Mouse (Mus musculus) liver, adult 10 weeks (tissue): ENCODE results near the gene Tmem259. TPM values are rescaled to one million over a fixed set of nuclear protein-coding genes. Genes with fewer than 3 reads are reported as not detected.

Experiments used
- polyA plus RNA-seq: library from polyadenylated mRNA; stranded (reverse); fragments of 350-450 nt; fragmentation: Illumina TruSeq; extraction: RNeasy Lipid Tissue Mini Kit (QIAGEN cat#74804); gene quantifications from one replicate; pipeline ENCODE4 v1.2.3, GENCODE M21; 2014; ENCODE audit warnings: low read depth, low replicate concordance

Gene Tmem259
- 1.4 TPM for polyA plus RNA-seq

DNA sequence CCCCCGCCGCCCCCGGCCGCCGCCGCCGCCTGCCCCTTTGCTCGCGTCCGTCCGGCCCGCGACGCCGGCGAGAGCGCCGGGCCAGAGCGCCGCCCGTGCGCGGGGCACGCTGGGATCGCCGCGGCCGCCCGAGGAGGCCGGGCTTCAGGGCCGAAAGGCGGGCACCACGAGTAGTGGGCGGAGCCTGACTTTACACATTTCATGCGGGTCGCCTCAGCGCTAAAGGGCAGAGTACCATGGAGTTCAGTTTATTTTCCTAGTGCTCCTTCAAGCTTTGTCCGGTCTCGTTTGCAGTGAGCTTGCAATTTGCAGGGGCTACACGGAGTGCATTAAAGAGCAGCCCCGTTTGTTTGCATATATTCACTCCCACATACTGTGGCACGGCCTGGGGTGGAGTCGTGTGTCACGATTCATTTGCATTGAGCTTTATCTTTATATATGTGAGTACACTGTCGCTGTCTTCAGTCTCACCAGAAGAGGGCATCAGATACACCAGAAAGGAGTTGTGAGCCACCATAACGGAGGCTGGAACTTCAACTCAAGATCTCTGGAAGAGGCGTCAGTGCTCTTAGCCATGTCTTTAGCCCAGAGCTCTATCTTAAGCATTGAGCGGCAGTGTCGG, at the start of gene Tmem259:
Gene Tmem259, minus strand, starts transcription at position 136 of the 622 bp plus-strand sequence.

GRCm38 (mm10) chr10:80016511-80016910, 32.4 kb upstream of the Tmem259 start, which contains the start of gene Arhgap45:
Gene Arhgap45, plus strand, starts transcription at chr10:80016653.

GRCm38 (mm10) chr10:79996272-79997033, 12.3 kb upstream of the Tmem259 start, which contains the start of gene Abca7:
Gene Abca7, plus strand, starts transcription at chr10:79996494.

GRCm38 (mm10) chr10:79988506-79989271, 4.6 kb upstream of the Tmem259 start, which contains the start of gene Cnn2:
Gene Cnn2, plus strand, starts transcription at chr10:79988584.

DNA sequence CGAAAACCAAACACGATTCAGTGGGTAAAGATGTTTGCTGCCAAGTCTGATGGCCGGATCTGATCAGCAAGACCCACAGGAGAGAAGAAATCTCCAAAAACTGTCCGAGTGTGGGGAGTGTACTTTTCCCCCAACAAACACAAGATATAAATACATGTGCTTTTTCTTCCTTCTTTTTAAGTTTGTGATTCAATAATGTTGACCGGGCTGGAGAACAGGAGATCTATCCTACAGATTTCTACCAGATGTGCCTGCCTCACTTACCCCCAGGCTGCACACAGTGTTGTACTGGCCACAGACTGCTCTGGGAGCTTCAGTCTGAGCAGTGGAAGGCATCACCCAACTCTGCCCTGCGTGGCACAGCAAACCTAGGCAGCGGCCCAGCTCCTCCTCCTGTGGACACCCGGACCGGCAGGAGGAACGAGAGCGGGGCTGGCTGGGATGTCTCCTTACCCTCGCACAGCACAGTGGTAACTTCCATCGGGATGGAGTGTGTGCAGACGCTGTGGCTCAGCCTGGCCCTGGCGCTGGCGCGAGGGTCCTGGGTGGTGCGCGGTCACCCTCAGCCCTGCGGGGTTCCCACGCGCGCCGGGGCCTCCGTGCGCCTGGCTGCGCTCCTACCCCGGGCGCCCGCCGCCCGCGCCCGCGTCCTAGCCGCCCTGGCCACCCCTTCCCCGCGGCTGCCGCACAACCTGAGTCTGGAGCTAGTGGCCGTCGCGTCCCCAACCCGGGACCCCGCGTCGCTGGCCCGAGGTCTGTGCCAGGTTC, 13.5 kb downstream of the Tmem259 start, which contains the start of gene Grin3b:
Gene Grin3b, plus strand, starts transcription at position 301 of the 768 bp plus-strand sequence.

GRCm38 (mm10) chr10:79959847-79960601, 24.1 kb downstream of the Tmem259 start, which contains the start of gene Wdr18:
Gene Wdr18, plus strand, starts transcription at chr10:79960152.

DNA sequence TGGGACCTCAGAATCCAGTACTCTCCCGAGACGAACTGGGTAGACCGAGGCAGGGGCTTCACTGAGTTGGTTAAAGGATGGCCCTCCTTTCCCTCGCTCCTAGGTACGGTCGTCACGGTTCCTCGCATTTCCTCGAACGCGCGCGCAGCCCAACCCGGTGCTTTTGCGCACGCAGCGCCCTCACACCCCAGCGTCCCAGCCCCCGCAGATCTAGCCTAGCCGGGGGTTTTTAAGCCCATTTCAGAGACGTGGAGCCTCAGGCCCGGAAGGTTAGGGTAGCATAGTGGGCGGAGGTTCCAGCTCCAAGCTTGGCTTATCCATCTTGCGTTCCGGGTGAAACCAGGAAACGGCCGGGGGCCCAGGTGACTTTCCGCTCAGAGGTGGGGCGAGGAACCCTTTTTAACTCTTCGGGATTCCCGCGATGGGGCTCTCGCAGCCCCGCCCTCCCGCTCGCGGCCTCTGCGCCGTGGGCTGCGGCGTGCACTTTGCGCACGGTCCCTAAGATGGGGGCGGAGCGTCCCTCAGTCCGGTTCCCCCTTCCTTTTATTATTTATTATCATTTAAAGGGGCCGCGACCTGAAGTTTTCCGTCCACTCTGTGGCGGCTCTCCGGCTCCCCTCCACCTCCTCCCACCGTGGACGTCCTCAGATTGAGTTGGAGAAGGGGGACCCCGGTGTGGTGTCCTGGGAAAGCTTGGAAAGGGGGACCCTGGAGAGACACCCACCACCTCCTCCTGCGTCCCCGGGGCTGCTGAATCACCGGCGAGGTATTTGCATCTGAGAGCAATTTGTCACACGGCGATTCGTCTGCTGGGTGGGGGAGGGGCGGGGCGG, 57.4 kb downstream of the Tmem259 start, which contains the start of gene Arid3a:
Gene Arid3a, plus strand, starts transcription at position 553 of the 833 bp plus-strand sequence.

Other genes with a start within 250 kb of the Tmem259 start
- gene Polrmt, start 237.7 kb downstream of the Tmem259 start, polyA plus RNA-seq, result 4.2 TPM
- not detected for gene Fgf22, start 229.3 kb downstream of the Tmem259 start, polyA plus RNA-seq
- gene Rnf126, start 217.4 kb downstream of the Tmem259 start, polyA plus RNA-seq, result 0.93 TPM
- not detected for gene Fstl3, start 207.1 kb downstream of the Tmem259 start, polyA plus RNA-seq
- not detected for gene Prss57, start 193.4 kb downstream of the Tmem259 start, polyA plus RNA-seq
- gene Palm, start 190.8 kb downstream of the Tmem259 start, polyA plus RNA-seq, result not detected
- gene Misp, start 163.3 kb downstream of the Tmem259 start, polyA plus RNA-seq, result not detected
- gene Ptbp1, start 129.9 kb downstream of the Tmem259 start, polyA plus RNA-seq, result 29.0 TPM
- gene Prtn3, start 109.9 kb downstream of the Tmem259 start, polyA plus RNA-seq, result not detected
- gene Plppr3, start 109.7 kb downstream of the Tmem259 start, polyA plus RNA-seq, result not detected
- not detected for gene Elane, start 98.1 kb downstream of the Tmem259 start, polyA plus RNA-seq
- gene Cfd, start 93.5 kb downstream of the Tmem259 start, polyA plus RNA-seq, result not detected
- not detected for gene Med16, start 75.4 kb downstream of the Tmem259 start, polyA plus RNA-seq
- not detected for gene Gm26602, start 73.5 kb downstream of the Tmem259 start, polyA plus RNA-seq
- gene Kiss1r, start 67.4 kb downstream of the Tmem259 start, polyA plus RNA-seq, result not detected
- gene R3hdm4, start 63.1 kb downstream of the Tmem259 start, polyA plus RNA-seq, result 5.4 TPM
- 0.19 TPM for gene Arid3a, start 57.3 kb downstream of the Tmem259 start, polyA plus RNA-seq
- 1.8 TPM for gene Wdr18, start 24.2 kb downstream of the Tmem259 start, polyA plus RNA-seq
- gene Grin3b, start 13.6 kb downstream of the Tmem259 start, polyA plus RNA-seq, result not detected
- 0.66 TPM for gene Cnn2, start 4.3 kb upstream of the Tmem259 start, polyA plus RNA-seq
- 0.08 TPM for gene Abca7, start 12.2 kb upstream of the Tmem259 start, polyA plus RNA-seq
- 0.13 TPM for gene Arhgap45, start 32.3 kb upstream of the Tmem259 start, polyA plus RNA-seq
- 0.85 TPM for gene Polr2e, start 55.5 kb upstream of the Tmem259 start, polyA plus RNA-seq
- 73.4 TPM for gene Gpx4, start 62.8 kb upstream of the Tmem259 start, polyA plus RNA-seq
- 0.64 TPM for gene Sbno2, start 121.2 kb upstream of the Tmem259 start, polyA plus RNA-seq
- 9.5 TPM for gene Stk11, start 131.5 kb upstream of the Tmem259 start, polyA plus RNA-seq
- 4.3 TPM for gene Atp5d, start 154.3 kb upstream of the Tmem259 start, polyA plus RNA-seq
- gene Cbarp, start 156.5 kb upstream of the Tmem259 start, polyA plus RNA-seq, result not detected
- gene Midn, start 163.9 kb upstream of the Tmem259 start, polyA plus RNA-seq, result 5.2 TPM
- 8.9 TPM for gene Cirbp, start 181.7 kb upstream of the Tmem259 start, polyA plus RNA-seq
- gene 1600002K03Rik, start 188.6 kb upstream of the Tmem259 start, polyA plus RNA-seq, result 1.1 TPM
- not detected for gene Efna2, start 195.2 kb upstream of the Tmem259 start, polyA plus RNA-seq
- gene Mum1, start 242.1 kb upstream of the Tmem259 start, polyA plus RNA-seq, result 1.5 TPM